Comparison of ENCODE assay signal across 21 mouse cellular contexts in the genomic region with DNA sequence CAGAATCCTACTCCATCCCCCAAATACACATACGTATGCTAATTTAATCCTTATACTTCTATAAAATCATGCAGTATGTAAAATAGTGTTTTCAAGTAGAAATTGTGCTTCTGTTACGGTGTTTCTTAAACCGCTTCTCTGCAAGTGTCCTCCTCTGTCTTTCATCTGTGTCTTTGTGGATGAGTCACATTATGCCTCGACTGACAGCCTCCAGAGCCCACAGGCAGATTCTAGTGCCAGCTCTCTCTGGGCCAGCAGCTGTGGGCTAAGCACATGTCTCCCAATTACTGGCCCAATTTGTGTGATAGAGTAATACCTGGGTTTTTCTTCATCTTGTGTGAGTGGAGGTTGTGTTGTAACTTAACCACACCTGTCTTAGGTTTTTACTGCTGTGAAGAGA.
"Had no signal": no experiment of that assay in that cellular context is flagged by ENCODE, and none has a peak within 500 bp of the region (broad histone marks: within the 10 kb centered on the region; RNA-seq: fewer than 3 reads in every experiment).

No protein-coding gene starts in this region.

- DNase-seq: heart, postnatal 10 days; heart, postnatal 36 days; heart, postnatal 4 days; kidney, adult 11 months; kidney, adult 18-20 months; kidney, adult 2 months; kidney, adult 8-10 months; kidney, adult 9 months; kidney, postnatal 10 days; kidney, postnatal 14 days; kidney, postnatal 25 days; kidney, postnatal 36 days; kidney, postnatal 4 days; layer of hippocampus, adult 9-11 months; layer of hippocampus, postnatal 36 days had no signal

- ATAC-seq: hindbrain, embryonic 16.5 days; hindbrain, postnatal 0 days; inflammation-experienced regulatory T-cells, adult 6 months; intestine, embryonic 15.5 days; intestine, embryonic 16.5 days; intestine, postnatal 0 days had no signal
